Mouse (Mus musculus) limb, embryonic 14.5 days (tissue): ENCODE data around the gene Ccdc9b. TPM values are rescaled to one million over a fixed set of nuclear protein-coding genes. Genes with fewer than 3 reads are reported as not detected.
A peak's percentile ranks its signal among the peaks of the same experiment; 100 is the strongest.

Experiments
- ATAC-seq: fragments of 200-750 bp; cut with Nextera tagmentation; 2 replicates; pipeline ENCODE4 v1.8.0; 2017; ENCODE audit warnings: low read depth, moderate number of reproducible peaks, moderate TSS enrichment; ENCODE audit not compliant: low FRiP score
- DNase-seq: peaks from one replicate; pipeline ENCODE4 v3.0.0-alpha.2; 2015; ENCODE audit warnings: low spot score
- H3K27ac ChIP-seq: fragments of 300-500 bp; sonication (generic); replicated peaks from 2 replicates; pipeline ENCODE4 v1.5.1; 2014; ENCODE audit warnings: low read depth, mild to moderate bottlenecking, low read length, moderate library complexity, mixed read lengths
- H3K27me3 ChIP-seq: fragments of 300-500 bp; sonication (generic); 2 replicates; pipeline ENCODE4 v1.6.1; 2014; ENCODE audit warnings: low read length, mixed read lengths; ENCODE audit not compliant: control insufficient read depth, insufficient read depth
- H3K36me3 ChIP-seq: fragments of 300-500 bp; sonication (generic); 2 replicates; pipeline ENCODE4 v1.6.1; 2014; ENCODE audit warnings: mild to moderate bottlenecking, low read length, moderate library complexity, mixed read lengths; ENCODE audit not compliant: control insufficient read depth, insufficient read depth
- H3K4me1 ChIP-seq: fragments of 300-500 bp; sonication (generic); 2 replicates; pipeline ENCODE4 v1.6.1; 2014; ENCODE audit warnings: antibody characterized with exemption, low read length, mixed read lengths; ENCODE audit not compliant: control insufficient read depth, insufficient read depth
- H3K4me2 ChIP-seq: fragments of 300-500 bp; sonication (generic); replicated peaks from 2 replicates; pipeline ENCODE4 v1.6.1; 2014; ENCODE audit warnings: low read depth, mild to moderate bottlenecking, low read length, moderate library complexity; ENCODE audit not compliant: severe bottlenecking
- H3K4me3 ChIP-seq: fragments of 300-500 bp; sonication (generic); replicated peaks from 2 replicates; pipeline ENCODE4 v1.5.1; 2014; ENCODE audit warnings: low read length
- H3K9ac ChIP-seq: fragments of 300-500 bp; sonication (generic); 2 replicates; pipeline ENCODE4 v1.6.1; 2014; ENCODE audit warnings: mild to moderate bottlenecking, low read depth, low read length, moderate library complexity; ENCODE audit not compliant: severe bottlenecking
- H3K9me3 ChIP-seq: fragments of 300-500 bp; sonication (generic); 2 replicates; pipeline ENCODE4 v1.6.1; 2016; ENCODE audit warnings: low read length; ENCODE audit not compliant: control insufficient read depth
- POLR2A ChIP-seq: fragments of 200-500 bp; IDR thresholded peaks from 2 replicates; pipeline ENCODE4 v1.8.0; 2012; ENCODE audit warnings: inconsistent platforms, mild to moderate bottlenecking, moderate library complexity, borderline replicate concordance; ENCODE audit not compliant: insufficient read depth, insufficient read length; ENCODE audit errors: extremely low read depth
- WGBS: fragments of 180-500 bp; shearing (Covaris S2); extraction: QIAGEN DNeasy Blood & Tissue Kit; methylation state at CpG from one replicate; pipeline ENCODE4 v1.1.7; 2014; 5-methylcytosine and 5-hydroxymethylcytosine counted together
- polyA plus RNA-seq, 2 experiments: library from polyadenylated mRNA; depleted of rRNA in 1 of 2; stranded (reverse) in 1 of 2; unstranded in 1 of 2; fragments of >200 nt; fragmentation: Nextera tagmentation in 1 of 2; extraction: Ambion mirVana in 1 of 2; gene quantifications; 2 replicates each; pipeline versions ENCODE4 v1.2.1 to v1.2.3; 2012 to 2014

Ccdc9b gene
- polyA plus RNA-seq, 2 experiments = 1.4 to 1.8 TPM

DNA sequence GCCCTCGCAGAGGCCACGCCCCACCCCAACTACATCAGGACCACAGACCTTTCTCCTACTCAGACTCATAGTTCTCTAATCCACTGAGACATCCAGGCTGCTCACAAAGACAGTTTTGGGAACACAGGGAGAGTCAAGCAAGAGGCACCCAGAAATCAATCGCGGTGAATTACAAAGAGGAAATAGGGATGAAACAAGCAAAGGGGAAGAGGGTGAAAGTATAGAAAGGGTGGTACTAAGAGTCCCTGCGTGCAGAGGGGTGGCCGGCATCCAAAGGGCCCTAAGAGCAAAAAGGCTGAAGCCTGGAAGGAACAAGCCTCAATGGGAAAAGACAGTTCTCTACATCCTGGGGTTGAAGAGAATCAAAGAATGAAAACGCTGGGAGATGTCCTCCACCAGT lies 17.8 kb downstream of the Ccdc9b start:
- Histone ChIP-seq H3K9me3 (no peaks in the 10 kb centered on the region), H3K36me3 (no peaks in the 10 kb centered on the region; the same call in 1 of the 2 replicates), H3K27me3 (0 out of 2 replicates have a peak, but pooled peaks cover 12% of the 10 kb centered on the region), H3K4me2 (peak overlapping the region; percentile 96; the same call in 1 of the 2 replicates), H3K9ac (no peak overlapping the region), H3K4me1 (peaks cover 29% of the 10 kb centered on the region), H3K4me3 (0 out of 2 replicates have a peak overlapping the region, but pooled peaks have one; percentile 74), H3K27ac (no peak overlapping the region)
- 10% methylated on average over 7 of the region's 7 CpGs for WGBS
- TF ChIP-seq POLR2A = no peak
- ATAC-seq (no peak), DNase-seq (no peak)

DNA sequence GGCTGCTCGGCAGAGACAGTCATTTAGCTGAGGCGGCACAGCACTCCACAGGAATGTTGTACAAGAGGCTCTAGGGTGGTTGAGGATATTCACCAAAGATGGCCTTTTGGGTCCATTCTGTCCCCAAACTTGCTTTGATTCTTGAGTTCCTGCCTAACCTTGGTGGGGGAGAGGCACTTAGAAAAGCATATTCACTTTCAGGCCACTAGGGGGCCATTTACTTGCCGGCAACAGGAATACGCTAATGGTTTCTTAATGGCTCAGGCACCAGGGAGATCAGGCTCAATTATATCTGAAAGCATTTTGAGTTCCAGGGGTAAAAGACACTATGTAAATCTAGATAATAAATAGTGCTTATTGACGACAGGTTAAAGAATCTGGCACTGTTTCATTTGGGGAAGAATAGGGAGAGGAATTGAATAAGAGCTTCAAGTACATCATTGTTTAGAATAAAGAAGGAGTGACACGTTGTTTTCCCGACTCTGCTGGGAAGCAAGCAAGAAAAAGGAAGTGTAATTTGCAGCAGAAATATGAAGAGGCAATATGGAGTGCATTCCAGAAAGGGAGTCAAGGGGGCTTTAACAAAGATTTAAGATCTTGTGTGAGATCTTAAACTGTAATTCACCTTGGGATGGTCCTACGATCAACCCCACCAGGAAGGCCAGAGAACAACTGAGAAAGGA lies 19.1 kb downstream of the Ccdc9b start:
- Histone ChIP-seq H3K27ac (no peak overlapping the region), H3K27me3 (0 out of 2 replicates have a peak, but pooled peaks cover 12% of the 10 kb centered on the region), H3K36me3 (no peaks in the 10 kb centered on the region), H3K4me2 (no peak overlapping the region), H3K4me1 (peaks cover 19% of the 10 kb centered on the region), H3K9me3 (no peaks in the 10 kb centered on the region), H3K9ac (no peak overlapping the region), H3K4me3 (no peak overlapping the region)
- no peak for ATAC-seq
- no peak for TF ChIP-seq POLR2A
- DNase-seq = peak; percentile 54
- 26% methylated on average over 8 of the region's 8 CpGs for WGBS

DNA sequence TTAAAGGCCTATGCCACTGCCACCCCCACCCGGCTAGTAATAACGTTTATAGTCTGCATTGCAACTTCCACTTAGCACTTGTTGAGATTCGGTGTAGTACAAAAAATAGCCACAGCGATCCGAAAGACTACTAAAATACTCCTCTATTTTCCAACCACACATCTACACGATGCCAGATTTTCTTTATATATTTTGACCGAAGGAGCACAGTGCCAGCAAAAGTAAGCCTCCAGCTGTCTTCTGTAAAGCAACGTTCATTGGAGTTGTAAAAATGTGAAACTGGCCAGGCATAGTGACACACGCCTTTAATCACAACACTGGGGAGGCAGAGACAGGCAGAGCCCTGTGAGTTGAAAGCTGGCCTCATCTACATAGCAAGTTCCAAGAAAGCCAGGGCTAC lies 21.3 kb downstream of the Ccdc9b start:
- no peak overlapping the region for H3K4me2 ChIP-seq
- WGBS = 47% methylated on average over 9 of the region's 9 CpGs
- H3K9ac ChIP-seq = no peak overlapping the region
- no peaks in the 10 kb centered on the region for H3K9me3 ChIP-seq
- 0 out of 2 replicates have a peak, but pooled peaks cover 12% of the 10 kb centered on the region for H3K27me3 ChIP-seq
- H3K36me3 ChIP-seq = no peaks in the 10 kb centered on the region
- H3K4me3 ChIP-seq = no peak overlapping the region
- DNase-seq = no peak
- TF ChIP-seq POLR2A = no peak
- H3K27ac ChIP-seq = no peak overlapping the region
- H3K4me1 ChIP-seq = peaks cover 4% of the 10 kb centered on the region; the same call in 1 of the 2 replicates
- no peak for ATAC-seq

DNA sequence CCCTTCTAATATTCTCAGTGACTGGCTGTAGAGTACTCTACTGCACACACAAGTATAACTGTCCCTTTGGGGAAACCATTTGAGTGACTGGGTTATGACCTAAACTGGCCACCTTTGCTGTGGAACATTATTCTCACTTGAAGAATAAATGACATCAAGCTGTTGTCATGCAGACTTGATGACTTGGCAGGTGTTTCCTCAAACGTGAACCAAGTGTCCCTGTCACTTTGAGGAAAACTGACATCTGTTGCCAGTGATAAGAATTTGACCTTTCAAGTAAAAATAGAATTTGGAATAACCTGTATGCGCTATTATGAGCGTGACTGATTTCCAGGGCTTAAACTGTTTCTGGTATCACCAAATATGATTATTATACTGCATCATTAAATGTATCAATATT lies 22.1 kb downstream of the Ccdc9b start:
- Histone ChIP-seq H3K4me2 (no peak overlapping the region), H3K9me3 (no peaks in the 10 kb centered on the region), H3K36me3 (no peaks in the 10 kb centered on the region), H3K27ac (no peak overlapping the region), H3K4me3 (no peak overlapping the region), H3K4me1 (peaks cover 4% of the 10 kb centered on the region; the same call in 1 of the 2 replicates), H3K27me3 (0 out of 2 replicates have a peak, but pooled peaks cover 12% of the 10 kb centered on the region), H3K9ac (no peak overlapping the region)
- ATAC-seq (no peak), DNase-seq (no peak)
- 72% methylated on average over 3 of the region's 3 CpGs for WGBS
- TF ChIP-seq POLR2A = no peak

DNA sequence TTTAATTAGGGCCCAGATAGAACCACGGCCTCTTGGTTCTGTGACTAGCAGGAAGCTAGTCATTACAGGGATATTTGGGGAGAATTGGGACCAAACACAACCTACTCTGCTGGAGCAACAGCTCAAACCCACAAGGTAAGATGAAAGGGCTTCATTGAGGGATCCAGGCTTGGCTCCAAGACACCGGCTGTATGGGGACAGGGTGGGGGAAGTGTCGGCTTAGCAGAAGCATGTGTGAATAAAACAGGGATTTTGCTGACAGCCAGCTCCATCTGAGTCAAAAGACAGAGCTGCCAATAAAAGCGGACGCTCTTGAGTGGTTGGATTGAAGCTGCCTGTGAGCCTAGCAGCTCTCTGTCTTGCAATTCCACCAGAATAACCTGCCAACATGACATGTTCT lies 29.1 kb downstream of the Ccdc9b start:
- Histone ChIP-seq H3K4me2 (no peak overlapping the region), H3K27me3 (0 out of 2 replicates have a peak, but pooled peaks cover 4% of the 10 kb centered on the region), H3K27ac (no peak overlapping the region), H3K4me1 (peaks cover 5% of the 10 kb centered on the region), H3K36me3 (no peaks in the 10 kb centered on the region), H3K9me3 (no peaks in the 10 kb centered on the region), H3K9ac (no peak overlapping the region), H3K4me3 (no peak overlapping the region)
- TF ChIP-seq POLR2A = no peak
- 33% methylated on average over 5 of the region's 5 CpGs for WGBS
- no peak for ATAC-seq
- DNase-seq = no peak

DNA sequence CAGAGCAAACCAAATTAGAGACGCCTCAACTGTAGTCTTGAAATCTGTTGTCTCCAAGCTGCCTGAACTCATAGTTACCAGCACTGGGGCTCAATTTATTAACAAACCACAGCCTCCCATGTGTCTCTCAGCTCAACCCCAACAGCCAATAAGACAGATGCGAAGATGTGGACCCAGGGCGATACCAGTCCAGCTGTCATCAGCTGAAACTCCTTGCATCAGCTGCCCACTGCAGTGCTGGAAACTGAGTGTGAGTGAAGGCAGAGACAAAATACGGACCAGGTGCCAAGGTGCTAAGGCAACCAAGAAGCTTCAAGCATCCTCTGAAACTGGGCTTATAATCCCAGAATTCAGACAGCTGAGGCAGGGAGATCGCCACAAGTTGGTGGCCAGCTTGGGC lies 30.5 kb downstream of the Ccdc9b start:
- 84% methylated on average over 5 of the region's 5 CpGs for WGBS
- Histone ChIP-seq H3K4me3 (no peak overlapping the region), H3K4me1 (peaks cover 10% of the 10 kb centered on the region), H3K27ac (no peak overlapping the region), H3K9ac (no peak overlapping the region), H3K9me3 (no peaks in the 10 kb centered on the region), H3K4me2 (no peak overlapping the region), H3K27me3 (0 out of 2 replicates have a peak, but pooled peaks cover 4% of the 10 kb centered on the region), H3K36me3 (no peaks in the 10 kb centered on the region)
- no peak for TF ChIP-seq POLR2A
- DNase-seq = no peak
- ATAC-seq = no peak
